Mouse (Mus musculus): ENCODE results near the gene Atad1. TPM values are rescaled to one million over a fixed set of nuclear protein-coding genes. Genes with fewer than 3 reads are reported as not detected.

The Atad1 gene
- polyA plus RNA-seq (2015; fragmentation: Nextera tagmentation; extraction: Ambion mirVana), result 88.2 and 94.1 TPM in 2 replicates

DNA sequence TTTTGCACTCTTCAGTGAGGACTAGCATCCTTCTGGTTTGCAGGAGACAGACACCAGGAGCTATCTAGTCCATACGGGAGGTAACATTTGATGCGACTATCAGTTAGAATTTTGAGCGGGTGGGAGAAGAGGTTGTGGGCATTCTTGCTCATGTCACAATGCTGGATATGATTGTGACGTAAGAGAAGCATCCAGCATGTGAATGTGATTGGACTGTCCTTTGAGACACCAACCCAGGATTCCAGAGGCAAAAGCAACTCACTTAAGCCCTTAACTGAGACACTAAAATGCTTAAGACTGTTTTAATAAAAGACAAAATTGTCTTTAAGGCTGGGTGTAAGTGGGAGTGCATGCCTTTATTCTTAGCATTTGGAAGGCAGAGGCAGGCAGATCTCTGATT is at the start of gene Atad1:
Gene Atad1, minus strand, starts transcription at position 101 of the 400 bp plus-strand sequence.

DNA sequence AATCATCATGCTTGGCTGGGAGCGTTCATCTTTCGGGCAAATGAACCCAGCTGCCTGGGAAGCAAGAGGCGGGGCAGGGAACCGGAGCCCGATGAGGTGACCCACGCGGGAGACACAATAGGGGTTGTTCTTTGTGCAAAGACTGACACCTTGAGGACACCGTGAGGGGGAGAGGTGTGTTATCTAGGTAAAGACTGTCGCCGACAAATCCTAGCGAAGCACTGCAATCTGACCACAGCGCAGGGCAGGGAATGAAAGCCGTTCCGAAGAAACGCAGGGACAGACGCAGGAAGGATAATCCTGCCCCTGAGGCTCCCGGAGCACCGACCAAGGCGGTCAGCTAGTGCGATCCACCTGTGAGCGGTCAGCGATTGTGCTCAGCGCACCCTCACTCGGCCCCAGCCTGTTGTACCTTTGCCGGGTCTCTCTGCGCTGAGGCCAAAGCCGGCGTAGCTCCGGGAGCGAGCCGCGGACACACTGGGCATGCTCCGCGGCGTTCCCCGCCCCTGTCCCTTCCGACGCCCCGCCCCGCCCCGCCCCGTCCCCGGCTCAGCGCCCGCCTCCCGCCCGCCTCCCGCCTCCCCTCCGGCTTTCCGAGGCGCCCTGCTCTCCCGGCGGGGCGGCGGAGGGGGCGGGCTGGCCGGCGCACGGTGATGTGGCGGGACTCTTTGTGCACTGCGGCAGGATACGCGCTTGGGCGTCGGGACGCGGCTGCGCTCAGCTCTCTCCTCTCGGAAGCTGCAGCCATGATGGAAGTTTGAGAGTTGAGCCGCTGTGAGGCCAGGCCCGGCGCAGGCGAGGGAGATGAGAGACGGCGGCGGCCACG is 17.5 kb upstream of the Atad1 start, which contains the start of gene Pten:
Gene Pten, plus strand, starts transcription at position 598 of the 826 bp plus-strand sequence.

Other genes with a start within 250 kb of the Atad1 start
- 3.5 and 3.6 TPM in 2 replicates for gene Papss2, start 144.0 kb downstream of the Atad1 start, polyA plus RNA-seq (2015; fragmentation: Nextera tagmentation; extraction: Ambion mirVana)
- gene Pten, start 17.7 kb upstream of the Atad1 start, polyA plus RNA-seq (2015; fragmentation: Nextera tagmentation; extraction: Ambion mirVana), result 15.8 and 17.4 TPM in 2 replicates

Measured in neural tube, postnatal 0 days (tissue).